Mouse (Mus musculus) limb, embryonic 12.5 days (tissue): ENCODE results near the gene Casz1. TPM values are rescaled to one million over a fixed set of nuclear protein-coding genes. Genes with fewer than 3 reads are reported as not detected.

Experiments used
- ATAC-seq: fragments of 200-750 bp; cut with Nextera tagmentation; 2 replicates; pipeline ENCODE4 v1.8.0; 2017; ENCODE audit warnings: low read depth, moderate TSS enrichment; ENCODE audit not compliant: insufficient number of reproducible peaks, insufficient read depth, low FRiP score, low TSS enrichment
- H3K27ac ChIP-seq: fragments of 300-500 bp; sonication (generic); 2 replicates; pipeline ENCODE4 v1.5.1; 2016; ENCODE audit warnings: mild to moderate bottlenecking, moderate library complexity
- H3K27me3 ChIP-seq: fragments of 300-500 bp; sonication (generic); 2 replicates; pipeline ENCODE4 v1.6.1; 2016; ENCODE audit warnings: mild to moderate bottlenecking, moderate library complexity
- H3K36me3 ChIP-seq: fragments of 300-500 bp; sonication (generic); 2 replicates; pipeline ENCODE4 v1.6.1; 2016; ENCODE audit warnings: mild to moderate bottlenecking, moderate library complexity
- H3K4me1 ChIP-seq: fragments of 300-500 bp; sonication (generic); replicated peaks from 2 replicates; pipeline ENCODE4 v1.6.1; 2016
- H3K4me2 ChIP-seq: fragments of 300-500 bp; sonication (generic); 2 replicates; pipeline ENCODE4 v1.6.1; 2016; ENCODE audit warnings: mild to moderate bottlenecking, moderate library complexity
- H3K4me3 ChIP-seq: fragments of 300-500 bp; sonication (generic); replicated peaks from 2 replicates; pipeline ENCODE4 v1.5.1; 2016; ENCODE audit warnings: mild to moderate bottlenecking
- H3K9ac ChIP-seq: fragments of 300-500 bp; sonication (generic); replicated peaks from 2 replicates; pipeline ENCODE4 v1.6.1; 2016; ENCODE audit warnings: mild to moderate bottlenecking, moderate library complexity
- H3K9me3 ChIP-seq: fragments of 300-500 bp; sonication (generic); 2 replicates; pipeline ENCODE4 v1.6.1; 2016; ENCODE audit warnings: mild to moderate bottlenecking, moderate library complexity
- WGBS: fragments of 180-500 bp; shearing (Covaris S2); methylation state at CpG from one replicate; pipeline ENCODE4 v1.1.7; 2016; 5-methylcytosine and 5-hydroxymethylcytosine counted together
- polyA plus RNA-seq: library from polyadenylated mRNA; unstranded; fragments of >200 nt; fragmentation: Nextera tagmentation; extraction: Ambion mirVana; gene quantifications from 2 replicates; pipeline ENCODE4 v1.2.1, GENCODE M21; 2016

Gene Casz1
- polyA plus RNA-seq, 1 experiment from 2014 or later: 4.7 TPM

GRCm38 (mm10) chr4:148775476-148776269, 28.6 kb upstream of the Casz1 start:
- no peaks in the 10 kb centered on the region for H3K9me3 ChIP-seq
- H3K4me1 ChIP-seq: peaks cover 28% of the 10 kb centered on the region
- H3K27ac ChIP-seq: no peak overlapping the region
- H3K27me3 ChIP-seq: peaks cover 81% of the 10 kb centered on the region
- H3K4me2 ChIP-seq: no peak overlapping the region
- no peak overlapping the region for H3K9ac ChIP-seq
- H3K36me3 ChIP-seq: no peaks in the 10 kb centered on the region
- 60% methylated on average over 10 of the region's 10 CpGs for WGBS
- no peak overlapping the region for H3K4me3 ChIP-seq
- ATAC-seq: no peak

GRCm38 (mm10) chr4:148780097-148780621, 24.1 kb upstream of the Casz1 start:
- H3K4me3 ChIP-seq: no peak overlapping the region
- H3K36me3 ChIP-seq: no peaks in the 10 kb centered on the region
- H3K4me1 ChIP-seq: peaks cover 16% of the 10 kb centered on the region
- WGBS: 24% methylated on average over 8 of the region's 8 CpGs
- ATAC-seq: no peak; the same call in 1 of the 2 replicates
- peaks cover 48% of the 10 kb centered on the region for H3K27me3 ChIP-seq
- H3K9ac ChIP-seq: 0 out of 2 replicates have a peak overlapping the region, but pooled peaks have one; percentile 12
- no peak overlapping the region for H3K27ac ChIP-seq
- H3K9me3 ChIP-seq: no peaks in the 10 kb centered on the region
- no peak overlapping the region for H3K4me2 ChIP-seq

- Histone ChIP-seq H3K4me1 (peaks cover 16% of the 10 kb centered on the region), H3K4me2 (no peak overlapping the region), H3K9ac (no peak overlapping the region), H3K9me3 (no peaks in the 10 kb centered on the region), H3K27me3 (peaks cover 43% of the 10 kb centered on the region), H3K36me3 (no peaks in the 10 kb centered on the region), H3K27ac (no peak overlapping the region), H3K4me3 (no peak overlapping the region)
- WGBS: 75% methylated on average over 7 of the region's 7 CpGs
- ATAC-seq: no peak
These were observed 22.7 kb upstream of the Casz1 start for GRCm38 (mm10) chr4:148781516-148781915.

GRCm38 (mm10) chr4:148782880-148783279, 21.3 kb upstream of the Casz1 start:
- no peaks in the 10 kb centered on the region for H3K36me3 ChIP-seq

GRCm38 (mm10) chr4:148783760-148784159, 20.5 kb upstream of the Casz1 start:
- H3K4me1 ChIP-seq: peaks cover 16% of the 10 kb centered on the region
- peaks cover 40% of the 10 kb centered on the region for H3K27me3 ChIP-seq
- H3K9ac ChIP-seq: no peak overlapping the region
- H3K27ac ChIP-seq: no peak overlapping the region
- WGBS: 48% methylated on average over 6 of the region's 6 CpGs
- no peak overlapping the region for H3K4me3 ChIP-seq
- no peak overlapping the region for H3K4me2 ChIP-seq
- ATAC-seq: no peak
- no peaks in the 10 kb centered on the region for H3K36me3 ChIP-seq
- no peaks in the 10 kb centered on the region for H3K9me3 ChIP-seq

More at GRCm38 (mm10) chr4:148782880-148783279, 21.3 kb upstream of the Casz1 start:
- no peak overlapping the region for H3K27ac ChIP-seq
- no peak for ATAC-seq
- H3K9ac ChIP-seq: no peak overlapping the region
- 91% methylated on average over 6 of the region's 6 CpGs for WGBS
- H3K4me3 ChIP-seq: no peak overlapping the region
- peaks cover 18% of the 10 kb centered on the region for H3K4me1 ChIP-seq
- H3K27me3 ChIP-seq: peaks cover 42% of the 10 kb centered on the region
- H3K9me3 ChIP-seq: no peaks in the 10 kb centered on the region
- no peak overlapping the region for H3K4me2 ChIP-seq

- H3K9me3 ChIP-seq: no peaks in the 10 kb centered on the region
- H3K4me3 ChIP-seq: no peak overlapping the region
- no peak overlapping the region for H3K4me2 ChIP-seq
- H3K4me1 ChIP-seq: peaks cover 13% of the 10 kb centered on the region
- ATAC-seq: no peak
- H3K27me3 ChIP-seq: peaks cover 44% of the 10 kb centered on the region
- WGBS: 88% methylated on average over 6 of the region's 6 CpGs
- no peak overlapping the region for H3K27ac ChIP-seq
- H3K36me3 ChIP-seq: no peaks in the 10 kb centered on the region
- no peak overlapping the region for H3K9ac ChIP-seq
These were observed 19.1 kb upstream of the Casz1 start for GRCm38 (mm10) chr4:148785053-148785567.

- no peak overlapping the region for H3K9ac ChIP-seq
- no peak overlapping the region for H3K27ac ChIP-seq
- H3K27me3 ChIP-seq: peaks cover 51% of the 10 kb centered on the region
- no peaks in the 10 kb centered on the region for H3K36me3 ChIP-seq
- H3K4me2 ChIP-seq: no peak overlapping the region
- 66% methylated on average over 8 of the region's 8 CpGs for WGBS
- H3K9me3 ChIP-seq: no peaks in the 10 kb centered on the region
- no peak overlapping the region for H3K4me3 ChIP-seq
- peaks cover 7% of the 10 kb centered on the region; the same call in 1 of the 2 replicates for H3K4me1 ChIP-seq
- no peak for ATAC-seq
These were observed 18.2 kb upstream of the Casz1 start for GRCm38 (mm10) chr4:148785995-148786394.

- no peaks in the 10 kb centered on the region for H3K36me3 ChIP-seq
- H3K9me3 ChIP-seq: no peaks in the 10 kb centered on the region
- peaks cover 31% of the 10 kb centered on the region for H3K4me1 ChIP-seq
- H3K27me3 ChIP-seq: peaks cover 60% of the 10 kb centered on the region
- H3K9ac ChIP-seq: no peak overlapping the region
- 67% methylated on average over 8 of the region's 8 CpGs for WGBS
- H3K4me2 ChIP-seq: no peak overlapping the region
- H3K27ac ChIP-seq: no peak overlapping the region
- H3K4me3 ChIP-seq: no peak overlapping the region
- ATAC-seq: no peak
These were observed 13.3 kb upstream of the Casz1 start for GRCm38 (mm10) chr4:148790940-148791339.

GRCm38 (mm10) chr4:148795038-148795437, 9.2 kb upstream of the Casz1 start:
- WGBS: 62% methylated on average over 4 of the region's 4 CpGs
- no peak for ATAC-seq
- H3K9ac ChIP-seq: no peak overlapping the region

GRCm38 (mm10) chr4:148797475-148798324, 6.5 kb upstream of the Casz1 start:
- 76% methylated on average over 12 of the region's 12 CpGs for WGBS
- no peaks in the 10 kb centered on the region for H3K36me3 ChIP-seq
- H3K4me3 ChIP-seq: no peak overlapping the region
- ATAC-seq: no peak
- H3K4me2 ChIP-seq: no peak overlapping the region
- peaks cover 32% of the 10 kb centered on the region for H3K4me1 ChIP-seq
- peaks cover 55% of the 10 kb centered on the region for H3K27me3 ChIP-seq
- H3K27ac ChIP-seq: no peak overlapping the region
- H3K9me3 ChIP-seq: no peaks in the 10 kb centered on the region
- no peak overlapping the region for H3K9ac ChIP-seq

More at GRCm38 (mm10) chr4:148795038-148795437, 9.2 kb upstream of the Casz1 start:
- Histone ChIP-seq H3K9me3 (no peaks in the 10 kb centered on the region), H3K4me3 (no peak overlapping the region), H3K4me2 (no peak overlapping the region), H3K4me1 (peaks cover 37% of the 10 kb centered on the region), H3K27ac (no peak overlapping the region), H3K36me3 (no peaks in the 10 kb centered on the region), H3K27me3 (peaks cover 48% of the 10 kb centered on the region)

- Histone ChIP-seq H3K9ac (no peak overlapping the region), H3K4me3 (no peak overlapping the region), H3K9me3 (no peaks in the 10 kb centered on the region), H3K36me3 (no peaks in the 10 kb centered on the region), H3K4me2 (no peak overlapping the region), H3K27me3 (peaks cover 67% of the 10 kb centered on the region), H3K27ac (no peak overlapping the region), H3K4me1 (peaks cover 42% of the 10 kb centered on the region)
- 26% methylated on average over 4 of the region's 4 CpGs for WGBS
- ATAC-seq: no peak
These were observed 1.2 kb upstream of the Casz1 start for GRCm38 (mm10) chr4:148803031-148803430.
